Mouse (Mus musculus) frontal cortex, postnatal 14 days (tissue): Measurements from ENCODE around the gene Tmem178b.

ENCODE experiments used
- DNase-seq, 2 experiments: peaks; one replicate each; pipeline ENCODE4 v3.0.0; 2022; ENCODE audit warnings: low spot score in 2 of 2

Gene Tmem178b

DNA sequence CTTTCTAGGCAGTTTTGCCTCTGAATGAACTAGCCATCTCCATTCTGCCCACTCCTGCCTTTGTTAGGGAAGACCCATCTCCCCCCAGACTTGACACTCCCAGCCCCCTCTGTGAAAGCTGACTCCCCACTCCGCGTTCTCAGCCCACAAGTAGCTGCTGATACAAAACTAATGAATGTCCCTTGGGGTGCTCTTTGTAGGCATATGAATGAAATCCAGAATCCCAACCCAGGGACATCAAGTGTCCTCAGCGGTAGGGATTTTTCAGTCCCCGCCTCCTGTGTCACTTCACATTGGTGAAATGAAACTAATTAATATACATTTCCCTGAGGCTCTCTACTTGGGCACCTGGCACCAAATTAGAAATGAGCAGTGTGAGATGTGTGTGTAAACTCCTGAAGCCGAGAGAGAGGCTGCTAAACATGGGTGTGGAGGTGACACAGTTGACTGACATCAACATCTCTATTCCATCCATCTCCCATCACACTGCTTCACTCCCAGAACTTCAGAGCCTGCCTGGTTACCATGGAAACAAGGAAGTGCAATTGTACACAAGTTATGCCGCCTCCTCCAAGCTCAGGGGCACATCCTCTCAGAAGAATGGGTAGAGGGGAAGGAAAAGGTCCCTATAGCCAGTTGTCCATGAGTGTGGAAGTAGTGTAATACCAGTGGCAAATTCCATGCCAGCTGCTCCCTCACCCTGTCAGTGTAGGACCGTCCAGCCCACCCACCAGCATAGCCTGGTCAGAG lies 142.8 kb downstream of the Tmem178b start:
- DNase-seq = no peak

DNA sequence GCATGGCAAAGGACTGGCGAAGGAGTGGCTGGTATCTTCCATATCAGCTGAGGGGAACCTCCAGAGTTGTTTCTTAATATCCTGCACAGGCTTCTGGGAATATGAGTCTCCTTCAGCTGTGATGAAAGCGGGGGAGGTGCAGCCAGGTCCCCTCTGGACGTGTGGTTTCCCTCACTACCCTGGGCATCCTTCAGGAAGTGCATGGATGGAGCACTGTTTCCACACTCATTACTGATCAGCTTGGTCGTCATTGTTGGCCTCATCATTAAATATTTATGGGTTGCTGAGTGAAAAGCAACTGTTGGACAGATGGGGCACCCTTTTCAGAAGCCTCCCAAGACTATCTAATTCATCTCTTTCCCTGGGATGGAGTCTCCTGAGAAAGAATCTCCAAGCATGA lies 146.3 kb downstream of the Tmem178b start:
- DNase-seq = no peak

DNA sequence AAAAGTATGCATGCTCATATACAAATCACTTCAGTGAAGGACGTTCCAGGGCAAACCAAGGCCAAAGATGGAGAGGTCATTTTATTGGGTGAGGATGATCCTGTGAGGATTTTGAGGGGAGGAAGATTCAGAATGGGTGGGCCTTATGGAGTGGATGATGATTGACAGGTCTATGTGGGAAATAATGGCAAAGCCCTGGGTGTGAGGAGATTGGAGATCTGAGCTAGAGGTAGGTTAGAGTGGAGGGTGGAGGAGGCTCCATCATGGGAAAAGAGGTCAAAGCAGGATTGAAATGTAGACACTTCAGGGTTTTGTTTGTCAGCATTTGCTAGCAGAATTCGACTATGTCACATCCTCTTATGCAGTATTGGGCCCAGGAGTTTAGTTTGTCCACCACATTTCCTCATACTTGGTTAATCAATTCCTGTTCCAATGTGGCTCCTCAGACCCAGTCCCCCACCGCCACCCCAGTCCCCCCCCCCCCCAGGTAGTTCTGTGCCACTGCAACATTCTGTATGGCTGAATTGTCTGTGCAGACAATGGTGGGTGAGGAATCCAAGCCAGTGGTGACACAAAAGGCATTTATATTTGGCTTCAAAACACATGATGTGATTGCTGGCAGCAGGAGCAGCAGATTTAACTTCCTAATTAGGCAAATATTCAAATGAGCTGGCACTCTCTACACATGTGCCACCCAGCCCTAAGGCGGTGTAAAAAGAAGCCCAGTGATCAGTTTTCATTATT lies 150.7 kb downstream of the Tmem178b start:
- DNase-seq = no peak

DNA sequence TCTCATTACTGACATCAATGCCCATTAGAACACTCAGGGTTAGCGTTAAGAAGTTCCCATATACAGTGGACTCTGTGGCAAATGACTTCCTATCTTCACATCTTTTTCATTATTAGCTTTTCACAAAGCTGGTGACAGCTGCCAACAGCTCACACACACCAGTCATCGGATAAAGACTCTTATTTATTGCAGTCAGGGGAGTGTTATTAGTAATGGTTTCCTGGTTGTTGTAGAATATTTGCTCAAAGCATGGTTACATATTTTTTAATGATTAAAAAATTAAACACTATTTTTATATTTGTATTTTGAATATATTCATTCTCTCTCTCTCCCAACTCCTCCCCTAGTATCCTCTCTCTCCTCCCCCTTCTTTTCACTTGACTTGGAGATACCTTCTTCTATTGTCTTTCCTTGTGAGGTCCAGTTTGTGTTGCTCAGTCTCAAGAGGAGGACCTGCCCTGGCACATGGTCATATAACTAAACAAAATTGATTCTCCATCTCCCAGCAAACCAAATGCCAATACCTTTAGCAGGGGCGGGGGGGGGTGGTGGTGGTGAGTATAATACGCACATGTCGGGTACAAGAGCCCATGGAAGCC lies 151.4 kb downstream of the Tmem178b start:
- no peak for DNase-seq

DNA sequence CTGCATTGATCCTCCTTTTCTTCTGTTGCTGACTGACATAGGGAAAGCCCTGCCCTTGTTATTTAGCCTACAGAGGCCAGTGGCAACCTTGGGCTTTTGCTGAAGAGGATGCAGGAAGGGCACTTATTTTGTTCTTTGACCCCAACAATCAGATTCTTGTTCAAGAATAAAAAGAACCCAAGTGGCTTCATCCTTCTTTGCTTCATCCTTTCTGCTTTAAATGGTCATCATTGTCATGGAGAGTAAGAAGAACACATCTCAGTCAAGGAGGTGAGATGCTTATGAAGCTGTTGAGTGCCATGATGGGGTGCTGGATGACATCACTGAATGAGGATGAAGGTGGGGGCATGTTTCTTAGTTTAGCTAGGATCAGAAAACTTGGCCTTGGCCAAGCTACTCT lies 159.8 kb downstream of the Tmem178b start:
- DNase-seq = no peak

DNA sequence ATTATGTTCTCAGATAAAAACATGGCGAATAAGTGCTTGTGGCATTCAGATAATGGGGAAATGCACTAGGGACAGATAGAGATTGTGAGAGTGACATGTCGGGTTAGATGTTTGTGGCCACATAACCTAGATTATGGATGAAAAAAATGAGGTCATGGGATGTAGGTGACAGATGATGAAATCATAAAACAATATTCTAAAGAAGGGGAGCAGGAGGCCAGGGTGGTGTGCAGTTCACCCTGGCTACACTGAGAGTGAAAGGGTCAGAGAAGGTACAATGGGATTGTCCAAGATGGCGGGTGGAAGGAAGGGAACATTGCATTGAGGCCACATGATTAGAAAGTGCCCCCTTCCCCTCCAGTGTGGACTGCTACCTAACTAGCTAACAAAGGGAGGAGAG lies 160.9 kb downstream of the Tmem178b start:
- DNase-seq = no peak

DNA sequence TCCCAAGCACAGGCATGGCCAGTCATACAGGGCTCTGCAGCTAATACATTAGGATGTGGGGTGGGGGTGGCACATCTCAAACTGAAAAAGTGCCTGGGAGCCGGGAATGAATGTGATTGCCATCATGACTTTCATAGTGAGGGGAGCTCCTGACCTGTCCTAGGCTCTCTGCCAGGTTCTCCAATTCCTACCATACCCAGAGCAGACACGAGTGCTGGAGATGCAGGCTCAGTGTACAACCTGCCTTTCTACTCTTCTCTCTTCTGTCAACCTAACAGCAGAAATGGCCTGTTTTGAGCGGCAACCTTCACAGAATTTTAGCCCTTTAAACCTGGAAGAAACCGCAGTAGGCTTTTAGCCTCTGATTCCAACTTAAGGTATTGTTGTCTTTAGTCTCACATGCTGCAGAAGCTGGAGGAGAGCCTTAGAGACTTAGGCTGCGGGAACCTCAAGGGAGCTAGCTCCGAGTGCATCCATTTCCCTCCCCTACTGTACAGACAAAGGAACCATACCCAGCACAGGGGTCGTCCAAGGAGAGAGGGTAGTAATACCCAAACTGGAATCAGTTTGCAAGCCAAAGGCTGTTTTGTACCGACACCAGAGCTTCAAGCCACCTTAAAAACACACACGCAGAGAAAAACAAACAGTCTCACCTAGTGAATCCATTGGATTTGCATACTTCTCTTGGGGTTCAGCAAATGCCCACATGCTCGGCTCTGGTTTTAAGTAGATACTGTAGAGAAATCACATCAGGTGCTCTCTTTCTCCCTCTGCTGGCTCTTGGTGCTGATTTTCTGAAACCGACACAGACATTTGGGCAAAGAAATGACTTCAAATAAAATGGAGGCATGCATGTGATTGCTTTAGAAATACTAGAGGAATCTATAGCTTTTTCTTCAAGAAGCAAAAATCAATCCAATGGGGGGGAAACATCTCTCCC lies 176.2 kb downstream of the Tmem178b start:
- DNase-seq = peak in 1 of 2 experiments; percentile 57

DNA sequence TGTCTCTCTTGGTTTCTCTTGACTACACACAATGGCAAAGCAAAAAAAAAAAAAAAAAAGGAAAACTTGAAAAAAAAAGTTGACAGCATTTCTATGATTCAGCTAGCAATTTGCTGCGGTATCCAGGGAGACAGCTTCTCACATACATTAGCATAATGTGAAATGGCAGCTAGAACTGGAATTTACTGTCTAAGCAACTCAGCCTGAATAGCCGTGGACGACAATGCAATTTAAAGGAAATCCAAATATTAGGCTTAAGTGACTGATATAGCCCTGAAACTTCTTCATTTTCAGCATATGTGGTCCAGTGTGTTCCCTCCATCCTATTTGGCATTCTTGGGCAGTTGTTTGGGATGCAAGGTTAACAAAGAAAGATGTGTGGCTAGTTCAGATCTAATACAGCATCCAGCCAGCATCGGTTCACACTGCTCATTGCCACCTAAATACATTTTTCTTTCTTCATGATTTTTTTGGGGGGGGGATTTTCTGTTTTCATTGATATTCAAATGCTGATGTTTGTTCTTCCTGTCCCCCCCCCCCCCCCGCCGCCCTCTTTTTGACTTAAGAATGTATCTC lies 176.9 kb downstream of the Tmem178b start:
- DNase-seq = no peak

DNA sequence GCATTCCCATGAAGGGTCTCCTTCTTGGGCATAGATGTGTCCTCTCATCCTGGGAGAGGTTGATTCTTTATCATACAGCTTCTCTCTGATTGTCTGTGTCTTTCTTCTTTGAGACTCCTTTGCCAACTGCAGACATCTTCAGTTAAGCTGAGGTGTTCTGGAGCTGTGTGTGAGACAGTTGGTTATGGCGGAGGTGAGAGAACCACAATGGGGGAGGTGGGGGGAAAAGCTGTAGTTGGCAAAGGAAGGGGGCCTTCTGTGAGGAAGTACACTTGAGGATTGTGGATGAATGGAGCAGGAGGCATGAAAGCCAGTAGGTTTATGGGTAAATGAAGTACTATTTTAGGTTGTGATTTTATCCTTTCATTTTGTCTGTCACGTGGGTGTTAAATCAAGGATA lies 178.6 kb downstream of the Tmem178b start:
- DNase-seq = no peak

DNA sequence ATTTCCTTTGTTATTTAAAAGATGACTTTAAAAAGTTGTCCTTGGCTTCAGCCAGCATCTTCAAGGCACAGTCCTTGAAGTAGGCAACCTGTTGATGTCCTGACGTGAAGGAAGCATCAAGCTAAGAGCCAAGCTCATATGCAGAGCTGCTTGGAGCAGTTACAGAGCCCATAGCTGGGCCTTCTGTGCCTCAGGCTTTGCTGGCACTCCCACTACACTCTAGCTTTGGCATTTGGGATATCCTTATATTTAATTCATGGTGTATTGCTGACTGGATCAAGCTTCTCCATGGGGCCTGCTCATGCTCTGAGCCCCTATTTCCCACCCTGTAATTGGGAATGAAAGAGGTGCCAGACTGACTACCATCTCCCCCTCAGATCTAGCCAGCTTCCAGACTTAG lies 179.5 kb downstream of the Tmem178b start:
- DNase-seq = no peak

DNA sequence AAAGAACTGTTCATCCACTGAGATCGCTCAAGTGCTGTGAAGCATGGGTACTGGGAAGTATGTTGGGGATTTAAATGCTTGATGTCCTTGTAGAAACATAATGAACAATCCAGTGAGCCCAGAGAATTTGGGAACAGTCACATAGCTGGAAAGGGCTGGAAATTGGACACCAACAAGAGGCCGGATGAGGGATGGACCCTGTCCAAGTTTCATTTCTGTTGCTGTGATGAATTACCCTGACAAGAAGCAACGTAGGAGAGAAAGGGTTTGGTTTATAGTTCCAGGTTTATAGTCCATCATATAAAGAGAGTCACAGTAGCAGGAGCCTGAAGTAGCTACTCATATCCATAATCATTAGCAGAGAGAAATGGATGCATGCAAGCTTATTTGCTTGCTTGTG lies 186.4 kb downstream of the Tmem178b start:
- no peak for DNase-seq

DNA sequence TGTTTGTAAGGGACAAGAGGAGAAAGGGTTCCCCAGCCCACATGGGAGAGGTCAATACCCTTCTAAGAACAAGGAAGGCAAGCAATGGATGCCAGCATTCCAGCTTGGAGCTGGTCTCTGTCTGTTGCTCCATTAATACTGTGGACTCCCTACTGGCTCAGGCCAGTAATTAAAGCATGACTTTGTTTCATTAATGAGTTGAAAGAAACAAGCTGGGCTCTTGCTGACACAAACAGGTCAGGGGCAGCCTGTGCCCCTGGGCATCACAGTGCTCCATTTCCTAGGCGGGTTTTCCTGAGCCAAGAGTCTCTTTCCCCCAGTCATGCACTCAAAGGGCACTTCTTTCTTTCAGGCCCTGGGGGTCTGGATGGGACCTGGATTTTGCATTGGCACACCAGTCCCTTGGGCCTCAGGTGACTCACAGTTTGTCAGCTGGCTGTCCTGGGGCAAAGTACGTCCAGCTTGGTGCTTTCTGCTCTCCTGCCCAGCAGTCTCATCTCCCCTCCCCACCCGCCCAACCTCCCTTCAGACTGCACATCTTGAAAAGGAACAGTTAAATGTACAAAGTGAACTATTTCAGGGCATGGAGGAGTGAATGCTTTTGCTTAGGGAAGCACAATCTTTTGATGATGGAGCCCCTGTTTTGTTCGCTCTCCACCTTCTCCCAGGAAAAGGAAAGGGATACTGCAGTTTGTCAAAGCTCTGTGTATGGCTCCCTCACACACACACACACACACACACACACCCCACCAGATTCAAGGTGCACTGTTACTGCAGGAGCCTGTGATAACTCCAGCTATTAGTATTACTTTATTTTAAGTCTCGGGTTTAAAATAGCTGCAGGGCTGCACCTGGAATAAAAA lies 188.5 kb downstream of the Tmem178b start:
- no peak for DNase-seq

DNA sequence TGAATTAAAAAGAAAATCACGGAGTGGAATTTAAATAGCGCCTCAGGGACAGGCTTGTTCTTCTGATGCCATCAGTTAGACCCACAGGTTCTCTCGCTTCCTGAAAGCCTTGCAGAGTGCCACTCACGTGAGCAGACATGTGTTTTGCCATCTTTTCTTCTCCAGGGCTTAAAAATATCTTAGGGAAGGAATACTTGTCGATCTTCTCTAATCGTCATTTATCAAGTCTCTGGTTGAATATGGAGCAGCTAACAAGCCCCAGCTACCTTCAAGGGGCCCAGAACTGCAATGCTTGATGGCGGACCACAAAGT lies 189.1 kb downstream of the Tmem178b start:
- no peak for DNase-seq

DNA sequence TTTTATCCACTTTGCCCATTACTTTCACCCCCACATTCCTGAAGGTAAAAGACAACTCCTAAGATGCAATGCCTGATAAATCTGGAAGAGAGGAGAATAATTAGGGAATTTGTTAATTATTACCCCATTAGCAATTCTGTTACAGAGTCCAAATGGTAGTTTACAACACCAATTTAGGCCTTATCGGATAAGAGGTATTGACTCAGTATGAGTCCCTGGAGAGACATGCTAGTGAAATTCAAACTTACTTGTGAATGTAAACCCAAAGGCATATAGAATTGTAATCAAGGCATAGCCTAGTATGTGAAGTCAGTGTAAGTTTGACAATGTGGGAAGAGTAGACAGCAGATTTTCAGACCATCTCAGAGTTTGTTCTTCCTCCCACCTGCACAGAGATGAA lies 190.4 kb downstream of the Tmem178b start:
- DNase-seq = no peak

DNA sequence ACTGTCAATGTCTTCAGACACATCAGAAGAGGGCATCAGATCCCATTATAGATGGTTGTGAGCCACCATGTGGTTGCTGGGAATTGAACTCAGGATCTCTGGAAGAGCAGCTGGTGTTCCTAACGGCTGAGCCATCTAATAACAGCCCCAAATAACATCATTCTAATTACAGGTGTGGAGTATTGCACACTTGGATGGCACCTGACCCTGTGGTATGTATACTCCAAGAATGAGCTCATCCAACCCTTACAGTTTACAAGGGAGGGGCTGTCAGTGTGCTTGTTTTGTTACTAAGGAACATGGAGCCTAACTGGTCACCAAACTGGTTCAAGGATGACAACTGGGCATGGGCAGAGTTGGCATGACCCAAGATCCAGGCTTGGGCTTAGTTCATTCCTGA lies 190.8 kb downstream of the Tmem178b start:
- no peak for DNase-seq

DNA sequence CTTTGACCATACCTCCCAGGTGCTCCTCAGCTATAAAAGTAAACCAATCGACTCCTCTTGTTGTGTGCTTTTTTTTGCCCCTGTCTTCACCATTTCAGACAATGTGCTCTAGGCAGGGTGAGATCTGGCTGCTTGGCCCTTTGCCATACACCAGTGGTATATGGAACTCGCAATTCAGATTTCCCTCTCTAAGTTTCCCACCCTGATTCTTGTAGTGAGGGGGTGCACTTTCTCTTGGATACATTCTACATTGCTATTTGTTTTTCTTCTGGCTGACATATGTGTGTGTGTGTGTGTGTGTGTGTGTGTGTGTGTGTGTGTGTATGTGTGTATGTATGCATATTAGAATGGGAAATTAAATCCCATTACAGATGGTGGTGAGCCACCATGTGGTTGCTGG lies 191.3 kb downstream of the Tmem178b start:
- DNase-seq = no peak

DNA sequence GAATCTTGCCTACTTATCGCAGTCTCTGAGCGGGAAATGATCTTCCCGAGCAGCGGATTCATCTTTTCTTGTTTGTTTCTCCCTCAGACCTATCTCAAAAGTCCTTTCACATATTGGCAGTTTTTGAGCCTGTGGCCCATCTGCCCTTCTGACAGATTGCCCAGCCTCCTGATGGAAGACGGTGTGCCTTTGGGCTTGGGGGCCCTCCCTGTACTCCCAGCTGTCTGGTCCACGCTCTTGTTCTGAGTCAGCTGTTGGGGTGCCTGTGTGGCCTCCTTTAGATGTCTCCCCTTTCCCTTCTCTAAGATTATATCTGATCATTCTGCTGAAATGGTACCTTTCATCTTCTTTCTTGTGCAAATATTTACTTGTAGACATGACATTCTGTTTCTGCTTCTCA lies 195.4 kb downstream of the Tmem178b start:
- no peak for DNase-seq

DNA sequence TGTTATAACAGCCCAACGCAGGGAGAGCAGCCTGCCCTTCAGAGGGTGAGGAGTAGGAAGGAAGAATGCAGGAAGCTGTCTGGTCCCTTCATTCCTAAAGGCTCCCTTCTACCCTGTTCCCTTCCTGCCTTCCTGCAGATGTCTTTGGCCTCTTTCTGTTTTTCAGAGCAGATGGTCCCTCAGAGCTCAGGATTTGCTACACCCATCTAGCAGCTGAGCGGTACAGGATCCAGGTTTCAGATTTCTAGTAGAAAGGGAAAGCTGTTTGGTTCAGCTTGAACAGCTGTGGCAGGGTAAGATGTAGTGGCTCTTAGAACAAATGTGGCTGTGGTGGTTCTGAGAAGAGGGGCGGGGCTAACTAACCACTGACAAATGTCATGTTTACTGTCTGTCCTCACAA lies 197.9 kb downstream of the Tmem178b start:
- no peak for DNase-seq

DNA sequence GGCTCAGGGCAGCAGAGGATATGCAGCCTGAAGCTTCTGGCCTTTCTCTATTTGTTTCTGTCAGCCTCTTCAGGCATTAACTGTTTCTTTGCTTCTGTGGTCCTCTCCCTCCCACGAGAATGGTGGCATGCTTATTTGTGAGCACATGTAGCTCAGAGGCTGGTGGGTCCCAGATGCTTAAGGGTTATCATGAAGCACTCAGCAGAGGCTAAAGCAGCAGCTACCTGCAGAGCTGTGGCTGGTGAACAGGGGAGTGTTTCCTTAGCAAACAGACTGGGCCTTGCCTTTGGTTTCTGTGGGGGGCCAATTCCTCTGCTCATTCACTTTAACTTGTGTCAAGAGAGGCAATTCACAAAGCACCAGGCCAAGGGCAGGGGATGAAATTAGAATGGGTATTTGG lies 203.0 kb downstream of the Tmem178b start:
- no peak for DNase-seq

DNA sequence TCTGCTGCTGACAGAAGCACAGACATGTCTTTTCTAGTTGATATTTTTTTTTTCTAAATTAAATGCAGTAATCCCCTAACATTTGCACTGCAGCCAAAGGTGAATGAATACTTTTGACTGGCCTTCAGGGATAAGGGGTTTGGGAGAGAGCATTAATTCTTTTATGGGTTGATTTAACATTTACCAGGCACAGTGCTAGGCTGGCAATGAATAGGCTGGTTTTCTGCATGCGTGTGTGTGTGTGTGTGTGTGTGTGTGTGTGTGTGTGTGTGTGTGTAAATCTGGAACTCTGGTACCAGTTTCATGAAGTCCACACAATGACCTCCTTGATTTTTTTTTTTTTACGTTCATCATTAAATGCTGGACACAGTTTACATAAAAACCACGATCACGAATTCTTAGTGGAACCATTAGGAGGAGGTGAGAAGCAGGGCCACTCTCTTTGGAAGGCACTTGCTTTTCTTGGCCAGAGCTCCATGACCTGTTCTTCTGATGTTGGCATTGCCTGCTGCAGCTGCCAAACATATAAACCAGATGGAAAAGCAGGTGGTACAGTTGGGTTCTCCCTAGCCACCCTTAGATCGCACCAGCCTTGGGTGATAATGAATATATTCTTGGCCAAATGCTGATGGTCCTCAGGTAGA lies 203.7 kb downstream of the Tmem178b start:
- no peak for DNase-seq
